Mouse (Mus musculus): Measurements from ENCODE around the gene Frmd4a.

- TF ChIP-seq EP300 (IDR thresholded peaks at IDR 0.05; ENCODE audit: low read depth) (no peak), CTCF (IDR thresholded peaks at IDR 0.05; ENCODE audit: low read depth) (no peak)
Measured at GRCm38 (mm10) chr2:4527094-4527493, 509.6 kb downstream of the Frmd4a start.

All from heart, postnatal 0 days (tissue).